Mouse (Mus musculus) brain, embryonic 18.5 days (tissue): ENCODE results near the gene St8sia2.

ENCODE experiments used
- DNase-seq: peaks from one replicate; pipeline ENCODE4 v3.0.0-alpha.2; 2012; ENCODE audit warnings: low read depth, low spot score

Gene St8sia2

GRCm38 (mm10) chr7:74013601-74014175 is at the start of gene St8sia2:
St8sia2 (minus strand) TSS chr7:74013690.
- no peak for DNase-seq

- no peak for DNase-seq
Measured at GRCm38 (mm10) chr7:74061076-74061475, 47.6 kb upstream of the St8sia2 start.

DNA sequence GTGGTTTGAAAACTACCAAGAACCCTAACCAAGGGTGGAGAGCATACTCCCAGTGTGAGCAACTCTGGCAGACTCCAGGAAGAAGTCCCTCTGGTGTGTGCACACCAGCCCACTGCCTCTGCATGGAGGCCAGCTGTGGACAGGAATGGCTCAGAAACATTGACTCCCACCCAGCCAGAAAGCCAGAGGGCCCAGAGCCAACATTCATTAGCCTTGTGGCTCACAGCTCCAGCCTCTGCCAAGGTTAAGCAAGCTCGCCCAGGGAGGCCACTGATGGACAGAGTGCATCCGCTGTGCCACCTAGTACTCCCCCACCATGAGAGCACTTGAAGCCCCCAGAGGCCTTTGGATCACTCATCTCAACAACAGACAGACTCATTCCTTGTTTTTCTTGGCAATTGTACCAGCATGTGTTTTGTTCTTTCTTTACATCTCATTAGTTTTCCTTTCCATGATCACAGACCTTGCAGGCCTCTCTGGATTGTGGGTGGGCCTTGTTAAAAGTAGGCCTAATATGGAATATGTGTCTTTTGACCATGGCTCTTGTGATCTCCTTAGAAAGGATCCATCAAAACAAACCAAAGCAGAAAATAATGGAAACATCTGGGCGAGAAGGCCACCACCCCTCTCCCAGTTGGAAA is 46.9 kb upstream of the St8sia2 start:
- no peak for DNase-seq

DNA sequence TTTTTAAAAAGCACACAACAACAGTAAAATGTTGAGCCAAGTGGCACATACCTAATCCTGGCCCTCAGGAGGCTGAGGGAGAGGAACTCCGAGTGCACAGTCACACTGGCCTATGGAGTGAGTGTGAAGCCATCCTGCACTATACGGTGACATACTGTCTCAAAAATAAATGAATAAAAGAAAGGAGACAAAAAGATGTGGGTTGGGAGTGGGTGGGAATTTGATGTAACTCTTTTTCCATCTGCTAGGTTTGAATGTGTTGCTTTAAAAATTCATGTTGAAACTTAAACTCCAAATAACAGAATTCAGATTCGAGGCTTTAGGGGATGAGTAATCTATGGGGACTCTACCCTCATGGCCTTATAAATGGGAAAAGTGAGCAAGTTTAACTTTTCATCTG is 46.2 kb upstream of the St8sia2 start:
- DNase-seq = no peak

DNA sequence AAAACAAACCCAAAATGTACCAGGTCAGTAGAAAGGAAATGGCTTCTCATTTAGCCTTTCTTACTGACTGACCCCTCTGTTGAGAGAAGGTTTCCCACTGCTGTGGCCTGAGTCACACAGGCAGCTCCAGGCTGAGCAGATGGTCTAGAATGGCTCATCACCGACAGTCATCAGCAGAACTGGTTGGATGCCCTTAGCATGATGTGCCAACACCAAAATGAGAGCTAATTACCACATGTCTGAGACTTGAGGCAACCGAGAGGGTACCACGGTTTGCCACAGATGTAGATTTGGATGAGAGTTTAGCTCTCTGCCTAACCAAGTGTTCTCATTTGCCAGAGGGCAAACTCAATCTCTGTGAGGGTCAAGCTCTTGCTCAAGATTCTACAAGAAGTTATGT is 42.3 kb upstream of the St8sia2 start:
- DNase-seq = no peak

DNA sequence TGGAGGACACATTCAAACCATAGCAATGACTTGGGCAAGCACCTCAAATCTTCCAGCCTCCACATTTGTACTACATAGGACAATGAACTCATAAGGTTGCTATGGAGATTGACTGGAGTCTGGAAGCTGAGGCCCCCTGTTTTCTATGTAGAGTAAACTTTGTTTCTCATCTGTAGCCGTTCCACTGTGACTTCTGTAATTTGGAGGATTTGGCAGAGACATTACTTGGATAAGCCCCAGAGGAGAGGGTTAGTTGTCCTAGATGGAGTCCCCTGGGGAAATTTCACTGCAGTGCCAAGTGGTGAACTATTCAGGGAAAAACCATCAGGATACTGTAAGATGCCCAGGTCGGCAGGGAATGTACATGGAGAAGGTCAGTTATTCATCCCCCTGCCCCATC is 34.1 kb upstream of the St8sia2 start:
- DNase-seq = no peak

DNA sequence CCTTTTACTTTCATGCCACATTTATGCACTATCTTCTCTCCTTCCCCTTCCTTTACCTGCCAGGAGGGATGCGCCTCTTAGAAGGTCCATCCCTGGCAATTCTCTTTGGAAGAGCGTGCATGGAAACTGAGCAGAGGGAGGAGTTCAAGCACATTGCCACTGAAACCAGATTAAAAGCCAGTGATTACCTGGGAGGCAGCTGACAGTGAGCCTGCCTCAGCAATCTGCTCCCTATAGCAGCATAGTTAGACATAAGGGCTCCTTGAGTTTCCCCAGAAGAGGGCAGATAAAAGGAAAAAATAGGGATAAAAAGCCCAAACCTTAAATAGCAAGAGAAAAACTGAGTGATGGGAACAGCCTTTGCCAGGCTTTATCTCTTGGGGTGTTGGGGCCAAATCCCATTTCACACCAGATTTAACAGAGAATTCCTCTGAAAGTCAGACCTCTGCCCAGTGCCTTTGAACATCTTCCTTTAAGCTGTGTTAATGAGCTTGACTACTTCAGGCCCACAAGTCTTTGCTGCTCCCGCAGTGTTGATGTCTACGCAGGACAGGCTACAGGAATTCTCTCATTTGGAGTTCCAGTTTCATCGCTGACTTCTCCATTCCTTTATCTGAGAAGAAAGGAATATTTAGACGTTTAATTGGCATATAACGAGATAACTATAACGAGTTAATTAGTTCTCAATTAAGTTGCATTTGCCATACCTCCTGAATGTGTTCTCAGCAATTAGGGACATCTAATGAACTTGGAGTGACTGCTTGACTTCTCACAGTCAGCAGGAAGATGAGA is 31.9 kb upstream of the St8sia2 start:
- no peak for DNase-seq

DNA sequence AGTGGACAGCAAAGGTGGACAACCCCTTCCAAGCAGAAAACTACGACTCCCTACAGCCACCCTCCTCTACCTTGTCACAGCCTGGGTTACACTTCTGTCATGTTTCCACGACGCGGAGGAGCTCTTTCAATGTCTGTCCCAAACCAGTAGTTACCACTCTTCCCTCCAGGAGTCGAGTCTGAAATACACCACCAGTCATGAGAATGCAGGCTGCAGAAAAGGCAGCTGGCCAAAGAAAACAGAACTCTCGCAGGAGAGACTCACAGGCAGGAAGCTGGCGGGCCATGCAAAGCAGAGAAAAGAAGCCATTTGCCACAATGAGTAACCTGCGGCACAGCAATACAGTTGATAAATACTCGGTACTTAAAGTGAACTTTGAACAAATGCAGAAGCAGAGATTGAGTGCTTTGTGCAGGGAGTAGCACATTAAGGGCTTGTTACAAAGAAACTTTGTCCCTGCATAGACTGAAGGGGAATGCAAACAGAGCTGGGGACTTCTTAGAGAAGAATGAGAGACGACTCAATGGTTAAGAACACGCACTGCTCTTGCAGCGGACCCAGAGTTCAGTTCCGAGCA is 30.2 kb upstream of the St8sia2 start:
- no peak for DNase-seq

DNA sequence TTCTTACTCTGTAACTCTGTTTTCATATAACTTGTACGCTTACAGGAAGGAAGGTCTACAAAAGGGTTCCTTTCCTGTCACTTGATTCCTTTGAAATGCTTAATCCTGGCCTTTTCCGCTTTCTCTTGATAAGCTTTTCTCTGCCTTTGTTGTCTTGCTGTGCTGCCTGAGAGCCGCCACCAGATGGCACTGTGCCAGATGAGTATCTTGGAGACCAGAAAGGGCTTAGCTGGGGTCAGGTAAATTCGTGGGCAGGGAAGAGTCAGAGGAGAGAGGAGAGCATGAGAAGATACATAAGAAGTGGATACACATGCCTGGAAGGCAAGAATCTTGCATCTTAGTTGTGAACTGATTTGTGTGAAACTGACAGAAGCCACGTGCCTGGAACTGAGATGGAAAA is 11.5 kb upstream of the St8sia2 start:
- DNase-seq = no peak

DNA sequence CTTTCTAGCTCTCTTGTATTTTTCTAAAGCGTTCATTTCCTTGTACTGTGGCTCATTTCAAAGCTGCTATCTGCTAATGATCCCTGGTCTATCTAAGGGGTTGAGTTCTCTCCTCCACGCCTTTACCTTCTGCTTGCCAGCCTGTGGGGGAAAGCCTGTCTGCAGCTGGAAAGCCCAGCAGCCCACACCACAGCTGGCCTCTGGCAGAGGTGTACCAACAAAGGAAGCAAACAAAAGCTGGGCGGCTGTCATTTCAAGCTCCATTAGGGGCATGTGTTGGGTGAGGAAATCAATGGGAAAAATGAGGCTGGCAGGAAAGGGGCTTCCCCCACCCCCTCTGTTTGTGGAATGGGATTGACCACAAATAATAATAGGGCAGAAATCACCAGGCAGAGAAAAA is 10.7 kb upstream of the St8sia2 start:
- no peak for DNase-seq

DNA sequence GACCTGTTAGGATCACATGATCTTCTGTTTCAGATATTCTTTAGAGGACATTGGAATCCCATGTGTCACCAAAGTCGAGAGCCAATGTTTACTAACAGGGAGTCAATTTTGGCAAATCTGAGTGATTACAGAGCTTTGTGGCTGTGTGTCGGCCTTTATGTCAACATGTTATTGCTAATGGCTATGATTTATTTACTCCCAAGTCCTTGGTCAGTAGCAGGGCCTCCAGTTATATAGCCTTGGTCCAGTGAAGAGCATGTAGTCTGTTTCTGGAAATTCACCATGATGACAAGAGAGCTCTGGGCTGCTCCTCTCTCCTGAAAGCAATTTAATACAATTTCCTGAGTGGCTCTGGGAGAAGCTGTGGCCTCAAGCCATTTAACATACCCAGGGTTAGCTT is 9.1 kb upstream of the St8sia2 start:
- no peak for DNase-seq

DNA sequence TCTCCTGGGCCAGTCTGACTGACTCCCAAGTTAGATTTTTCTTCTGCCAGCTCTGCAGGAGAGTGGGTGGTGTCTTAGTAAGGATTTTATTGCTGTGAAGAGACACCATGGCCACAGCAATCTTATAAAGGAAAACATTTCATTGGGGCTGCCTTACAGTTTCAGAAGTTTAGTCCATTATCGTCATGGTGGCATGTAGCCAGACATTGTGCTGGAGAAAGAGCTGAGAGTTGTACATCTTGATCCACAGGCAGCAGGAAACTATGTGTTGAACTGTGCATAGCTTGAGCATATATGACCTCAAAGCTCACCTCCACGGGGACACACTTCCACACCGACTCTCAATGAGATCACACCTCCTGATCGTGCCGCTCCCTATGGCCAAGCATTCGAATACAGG is 8.3 kb upstream of the St8sia2 start:
- DNase-seq = no peak

DNA sequence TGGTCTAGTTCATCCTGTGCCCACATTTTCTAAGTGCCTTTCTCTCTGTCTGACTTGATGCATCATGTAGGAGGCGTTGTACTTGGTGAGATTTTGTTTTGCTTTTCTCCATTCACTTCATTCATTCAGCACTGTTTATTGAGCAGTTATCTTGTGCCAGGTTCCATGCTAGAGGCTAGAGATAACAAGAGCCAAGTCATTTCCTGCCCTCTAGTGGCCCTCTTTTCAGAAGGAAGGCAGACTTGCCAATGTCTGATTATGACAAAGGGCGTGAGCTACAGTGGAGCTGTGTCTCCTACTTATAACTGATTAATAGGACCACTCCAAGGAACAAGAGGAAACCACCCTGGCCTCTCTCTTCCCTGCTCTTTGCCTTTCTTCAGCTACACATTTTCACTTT is 3.1 kb upstream of the St8sia2 start:
- no peak for DNase-seq

DNA sequence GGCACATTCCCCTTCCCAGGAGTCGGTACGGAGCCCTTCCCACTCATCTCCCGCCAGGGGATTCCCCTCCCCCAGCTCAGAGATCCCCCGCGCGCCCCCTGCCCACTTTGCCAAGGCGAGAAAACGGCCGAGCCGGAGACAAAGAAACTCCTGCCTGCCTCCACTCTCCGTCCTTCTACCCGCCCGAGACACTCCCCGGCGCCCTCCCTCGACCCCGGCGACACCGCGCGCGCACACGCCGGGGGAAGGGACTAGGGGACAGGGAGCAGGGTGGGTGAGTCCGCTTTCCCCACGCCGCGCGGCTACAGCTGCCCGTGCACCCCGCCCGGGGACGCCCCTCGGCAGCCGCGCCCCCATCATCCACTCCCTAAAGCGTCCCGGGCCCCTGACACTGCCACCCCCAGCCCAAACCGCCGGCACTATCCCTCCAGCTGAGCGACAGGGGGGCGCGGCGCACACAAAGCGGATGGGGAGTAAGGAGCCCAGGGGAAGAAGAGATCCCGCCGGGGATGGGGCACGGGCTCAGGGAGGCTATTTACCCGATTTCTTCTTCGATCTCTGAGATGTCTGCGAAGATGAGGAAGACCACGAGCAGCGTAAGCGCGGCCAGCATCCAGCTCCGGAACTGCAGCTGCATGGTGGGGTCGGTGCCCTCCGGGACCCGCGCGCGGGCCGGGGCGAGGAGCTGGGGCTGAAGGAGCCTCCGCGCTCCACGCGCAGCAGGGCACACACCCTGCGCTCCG is 461 bp downstream of the St8sia2 start:
- no peak for DNase-seq

DNA sequence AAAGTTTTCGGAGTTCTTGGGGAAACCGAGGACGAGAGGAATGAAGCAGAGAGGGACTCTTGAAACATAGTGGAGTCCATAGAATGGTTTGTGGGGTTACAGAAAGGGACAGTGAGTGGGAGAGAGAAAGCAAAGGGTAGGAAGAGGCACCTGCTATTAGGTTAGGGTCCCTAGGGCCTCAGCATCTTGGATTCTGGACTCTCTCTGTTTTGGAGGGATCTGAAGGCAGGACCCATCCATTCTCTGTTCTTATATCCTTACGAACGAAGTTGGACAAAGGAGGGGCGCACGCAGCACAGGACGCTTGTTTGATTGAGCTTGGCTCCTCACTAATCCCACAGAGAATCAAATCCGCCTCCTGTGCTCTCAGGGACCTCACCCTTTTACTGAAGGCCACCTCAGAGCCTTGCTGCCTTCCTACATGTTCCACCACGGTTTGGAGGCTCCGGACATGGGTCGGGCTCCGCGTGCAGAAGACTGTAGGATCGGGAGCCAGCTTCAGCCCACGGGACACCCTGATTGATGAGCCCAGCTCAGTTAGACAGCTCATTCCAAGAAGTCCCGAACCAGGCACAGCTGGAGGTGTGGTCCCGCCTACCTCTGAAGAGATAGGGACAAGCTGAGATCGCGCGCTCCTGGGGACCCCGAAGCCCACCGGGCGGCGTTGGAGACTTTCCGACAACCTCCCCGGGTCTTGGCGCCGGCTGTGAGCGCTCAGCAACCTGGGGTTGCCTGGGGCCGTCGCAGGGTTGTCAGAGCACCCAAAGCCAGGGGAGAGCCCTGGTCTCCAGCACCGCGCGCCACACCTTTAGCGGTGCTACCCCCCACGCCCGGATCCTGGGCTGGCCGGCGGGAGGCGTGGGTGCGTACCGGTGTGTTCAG is 1.3 kb downstream of the St8sia2 start:
- no peak for DNase-seq

- DNase-seq = no peak
Measured at GRCm38 (mm10) chr7:74008946-74009542, 4.4 kb downstream of the St8sia2 start.

DNA sequence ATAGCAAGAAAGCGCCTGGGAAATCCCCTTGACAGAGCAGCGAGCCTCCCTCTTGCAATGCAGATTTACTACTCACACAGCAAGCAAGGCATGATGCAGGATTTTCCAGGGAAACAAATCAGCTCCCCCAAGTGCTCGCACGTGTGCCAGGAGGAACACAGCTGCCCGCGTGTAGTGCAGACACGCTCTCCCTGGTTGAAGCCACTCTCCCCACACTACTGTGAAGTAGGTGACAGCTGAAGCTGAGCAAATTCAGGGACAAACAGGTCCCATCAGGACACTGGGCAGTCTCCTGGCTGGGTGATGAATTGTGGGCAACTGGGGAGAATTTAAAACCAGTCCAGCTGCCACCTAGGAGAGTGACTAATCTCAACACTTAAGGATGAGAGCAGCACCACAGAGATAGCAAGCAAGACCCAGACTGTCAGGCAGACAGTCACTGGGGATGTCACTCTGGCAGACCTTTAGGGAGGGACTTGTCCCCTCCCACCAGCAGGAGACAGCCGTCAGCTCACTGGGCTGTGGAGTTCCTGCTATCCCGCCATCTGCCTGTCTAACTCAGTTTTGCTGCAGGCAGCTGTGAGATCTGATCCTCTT is 6.6 kb downstream of the St8sia2 start:
- DNase-seq = no peak

DNA sequence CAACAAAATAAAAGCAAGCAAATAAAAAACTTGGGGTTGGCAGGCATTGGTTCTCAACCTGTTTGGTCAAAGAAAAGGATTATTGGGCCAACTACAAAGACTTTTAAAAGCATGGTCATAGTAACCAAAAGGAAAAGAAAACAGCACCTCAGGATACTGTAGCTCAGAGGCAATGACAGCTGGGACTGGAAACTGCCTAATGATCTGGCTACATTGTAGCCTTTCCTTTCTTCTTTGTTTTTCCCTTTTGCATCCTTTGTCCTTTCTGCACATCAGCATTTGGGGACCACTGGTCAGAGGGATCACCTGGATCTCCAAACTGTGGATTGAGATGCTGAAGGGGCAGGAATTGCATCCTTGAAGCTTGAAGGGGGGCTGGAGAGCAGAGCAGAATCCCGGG is 7.1 kb downstream of the St8sia2 start:
- DNase-seq = no peak

DNA sequence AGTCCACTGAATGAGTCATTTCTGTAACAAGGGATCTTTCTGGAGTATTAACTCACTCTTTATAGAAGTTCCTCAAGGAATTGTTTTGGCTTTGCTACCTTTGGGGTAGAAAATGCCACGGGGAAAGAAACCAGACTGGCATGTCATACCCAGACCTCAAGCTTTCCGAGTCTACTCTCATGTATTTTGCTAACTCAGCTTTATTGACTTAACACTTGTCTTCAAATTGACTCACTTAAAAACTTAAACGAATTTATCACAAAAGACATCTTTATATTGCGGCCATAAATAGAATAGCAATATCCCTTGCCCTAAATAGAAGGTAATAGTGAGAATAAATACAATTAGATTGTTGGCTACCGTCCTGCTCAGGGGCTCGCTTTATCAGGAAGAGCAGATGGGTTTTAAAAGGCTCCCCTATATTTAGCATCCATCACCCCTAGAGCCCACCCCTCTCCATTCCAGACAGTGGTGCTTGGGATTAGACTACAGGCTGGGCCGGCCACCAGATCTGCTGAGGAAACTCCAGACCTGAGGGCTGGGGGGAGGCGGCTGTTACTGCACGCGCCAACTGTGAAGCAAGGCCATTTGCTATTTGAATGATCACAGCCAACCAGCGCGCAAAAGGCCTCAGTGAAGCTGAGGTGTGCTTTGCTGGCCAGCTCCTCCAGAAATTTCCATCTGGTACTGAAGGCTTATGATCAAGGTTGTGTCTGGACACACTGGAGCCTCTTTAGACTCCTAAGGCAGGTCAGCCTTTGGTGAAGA is 12.6 kb downstream of the St8sia2 start:
- no peak for DNase-seq
